Mouse (Mus musculus): ENCODE data around the gene Iqch. TPM values are rescaled to one million over a fixed set of nuclear protein-coding genes. Genes with fewer than 3 reads are reported as not detected.

Gene Iqch
- total and polyA plus RNA-seq, 2 experiments, result 0.06 to 0.28 TPM

GRCm38 (mm10) chr9:63596660-63597059, 5.6 kb downstream of the Iqch start:
- Histone ChIP-seq H3K79me2 (ENCODE audit: control insufficient read depth, insufficient read depth, low read length) (no peaks in the 10 kb centered on the region), H3K36me3 (ENCODE audit: control insufficient read depth, insufficient read depth, low read length) (no peaks in the 10 kb centered on the region), H3K4me3 (ENCODE audit: insufficient read depth, low read depth, low read length) (no peak overlapping the region), H3K27ac (replicated peaks; ENCODE audit: insufficient read depth, low read depth, low read length) (no peak overlapping the region), H3K27me3 (ENCODE audit: control insufficient read depth, insufficient read depth, low read length) (no peaks in the 10 kb centered on the region), H3K4me1 (ENCODE audit: control insufficient read depth, insufficient read depth, low read length) (no peaks in the 10 kb centered on the region), H3K9ac (ENCODE audit: low read depth, low read length) (no peak overlapping the region)
- 53% methylated on average over 9 of the region's 9 CpGs for WGBS
- DNase-seq (ENCODE audit: extremely low read depth, low read depth, low spot score), result peak; percentile 56
- TF ChIP-seq CTCF (IDR thresholded peaks at IDR 0.05; ENCODE audit: low read depth, low read length) (no peak), POLR2A (IDR thresholded peaks at IDR 0.05; ENCODE audit: extremely low read depth, insufficient read depth, low read length) (no peak)

- 93% methylated on average over 8 of the region's 8 CpGs for WGBS
- Histone ChIP-seq H3K4me1 (ENCODE audit: control insufficient read depth, insufficient read depth, low read length) (peaks cover 2% of the 10 kb centered on the region; the same call in 1 of the 2 replicates), H3K27me3 (ENCODE audit: control insufficient read depth, insufficient read depth, low read length) (no peaks in the 10 kb centered on the region), H3K79me2 (ENCODE audit: control insufficient read depth, insufficient read depth, low read length) (no peaks in the 10 kb centered on the region), H3K27ac (replicated peaks; ENCODE audit: insufficient read depth, low read depth, low read length) (no peak overlapping the region), H3K36me3 (ENCODE audit: control insufficient read depth, insufficient read depth, low read length) (no peaks in the 10 kb centered on the region), H3K4me3 (ENCODE audit: insufficient read depth, low read depth, low read length) (no peak overlapping the region), H3K9ac (ENCODE audit: low read depth, low read length) (no peak overlapping the region)
- TF ChIP-seq CTCF (IDR thresholded peaks at IDR 0.05; ENCODE audit: low read depth, low read length) (no peak), POLR2A (IDR thresholded peaks at IDR 0.05; ENCODE audit: extremely low read depth, insufficient read depth, low read length) (no peak)
- DNase-seq (ENCODE audit: extremely low read depth, low read depth, low spot score), result no peak
Observed at GRCm38 (mm10) chr9:63595652-63596051, 6.6 kb downstream of the Iqch start.

GRCm38 (mm10) chr9:63595032-63595431, 7.3 kb downstream of the Iqch start:
- no peak for DNase-seq (ENCODE audit: extremely low read depth, low read depth, low spot score)

DNA sequence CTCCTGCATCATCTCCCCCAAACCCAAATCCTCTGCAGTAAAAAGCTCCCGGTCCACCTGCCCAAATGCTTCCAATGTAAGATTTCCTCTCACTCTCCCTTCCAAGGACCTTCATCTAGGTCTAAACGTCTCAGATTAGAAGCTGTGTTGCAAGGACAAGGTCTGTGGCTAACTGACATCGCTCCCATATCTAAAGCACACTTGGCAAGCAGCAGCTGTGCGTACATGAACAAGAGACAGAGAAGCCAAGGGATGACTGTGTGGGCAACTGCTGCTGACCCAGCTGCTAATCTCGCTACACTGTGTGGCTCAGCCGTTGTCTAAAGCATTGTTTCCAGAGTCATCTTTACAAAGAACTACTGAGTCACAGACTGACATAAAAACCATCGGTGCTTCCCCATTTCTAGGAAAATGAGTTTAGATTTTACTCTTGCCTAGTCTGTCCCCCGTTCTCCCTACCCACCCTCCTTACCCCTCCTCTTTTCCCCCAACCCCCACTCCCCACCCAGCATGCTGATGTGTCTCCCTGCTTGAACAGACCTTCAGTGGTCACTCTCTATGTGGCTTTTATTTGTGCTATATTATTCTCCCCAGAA, 10.5 kb downstream of the Iqch start:
- H3K9ac ChIP-seq (ENCODE audit: low read depth, low read length), result no peak overlapping the region
- H3K79me2 ChIP-seq (ENCODE audit: control insufficient read depth, insufficient read depth, low read length), result no peaks in the 10 kb centered on the region
- no peak overlapping the region for H3K4me3 ChIP-seq (ENCODE audit: insufficient read depth, low read depth, low read length)
- no peak overlapping the region for H3K27ac ChIP-seq (replicated peaks; ENCODE audit: insufficient read depth, low read depth, low read length)
- TF ChIP-seq CTCF (IDR thresholded peaks at IDR 0.05; ENCODE audit: low read depth, low read length), result no peak
- no peak for TF ChIP-seq POLR2A (IDR thresholded peaks at IDR 0.05; ENCODE audit: extremely low read depth, insufficient read depth, low read length)
- DNase-seq (ENCODE audit: extremely low read depth, low read depth, low spot score), result no peak
- no peaks in the 10 kb centered on the region for H3K36me3 ChIP-seq (ENCODE audit: control insufficient read depth, insufficient read depth, low read length)
- peaks cover 3% of the 10 kb centered on the region; the same call in 1 of the 2 replicates for H3K4me1 ChIP-seq (ENCODE audit: control insufficient read depth, insufficient read depth, low read length)
- H3K27me3 ChIP-seq (ENCODE audit: control insufficient read depth, insufficient read depth, low read length), result no peaks in the 10 kb centered on the region
- 88% methylated on average over 8 of the region's 8 CpGs for WGBS

More at GRCm38 (mm10) chr9:63595032-63595431, 7.3 kb downstream of the Iqch start:
- no peaks in the 10 kb centered on the region for H3K79me2 ChIP-seq (ENCODE audit: control insufficient read depth, insufficient read depth, low read length)
- H3K4me3 ChIP-seq (ENCODE audit: insufficient read depth, low read depth, low read length), result no peak overlapping the region
- H3K36me3 ChIP-seq (ENCODE audit: control insufficient read depth, insufficient read depth, low read length), result no peaks in the 10 kb centered on the region
- H3K27me3 ChIP-seq (ENCODE audit: control insufficient read depth, insufficient read depth, low read length), result no peaks in the 10 kb centered on the region
- no peak for TF ChIP-seq POLR2A (IDR thresholded peaks at IDR 0.05; ENCODE audit: extremely low read depth, insufficient read depth, low read length)
- TF ChIP-seq CTCF (IDR thresholded peaks at IDR 0.05; ENCODE audit: low read depth, low read length), result no peak
- peaks cover 3% of the 10 kb centered on the region; the same call in 1 of the 2 replicates for H3K4me1 ChIP-seq (ENCODE audit: control insufficient read depth, insufficient read depth, low read length)
- WGBS, result 100% methylated on average over 1 of the region's 1 CpGs
- H3K9ac ChIP-seq (ENCODE audit: low read depth, low read length), result no peak overlapping the region
- no peak overlapping the region for H3K27ac ChIP-seq (replicated peaks; ENCODE audit: insufficient read depth, low read depth, low read length)

- Histone ChIP-seq H3K27me3 (ENCODE audit: control insufficient read depth, insufficient read depth, low read length) (no peaks in the 10 kb centered on the region), H3K4me3 (ENCODE audit: insufficient read depth, low read depth, low read length) (no peak overlapping the region), H3K79me2 (ENCODE audit: control insufficient read depth, insufficient read depth, low read length) (no peaks in the 10 kb centered on the region), H3K36me3 (ENCODE audit: control insufficient read depth, insufficient read depth, low read length) (no peaks in the 10 kb centered on the region), H3K4me1 (ENCODE audit: control insufficient read depth, insufficient read depth, low read length) (peaks cover 3% of the 10 kb centered on the region; the same call in 1 of the 2 replicates), H3K9ac (ENCODE audit: low read depth, low read length) (no peak overlapping the region), H3K27ac (replicated peaks; ENCODE audit: insufficient read depth, low read depth, low read length) (no peak overlapping the region)
- TF ChIP-seq POLR2A (IDR thresholded peaks at IDR 0.05; ENCODE audit: extremely low read depth, insufficient read depth, low read length) (no peak), CTCF (IDR thresholded peaks at IDR 0.05; ENCODE audit: low read depth, low read length) (no peak)
- 31% methylated on average over 4 of the region's 4 CpGs for WGBS
- peak; percentile 79 for DNase-seq (ENCODE audit: extremely low read depth, low read depth, low spot score)
Observed at GRCm38 (mm10) chr9:63590592-63590991, 11.7 kb downstream of the Iqch start.

DNA sequence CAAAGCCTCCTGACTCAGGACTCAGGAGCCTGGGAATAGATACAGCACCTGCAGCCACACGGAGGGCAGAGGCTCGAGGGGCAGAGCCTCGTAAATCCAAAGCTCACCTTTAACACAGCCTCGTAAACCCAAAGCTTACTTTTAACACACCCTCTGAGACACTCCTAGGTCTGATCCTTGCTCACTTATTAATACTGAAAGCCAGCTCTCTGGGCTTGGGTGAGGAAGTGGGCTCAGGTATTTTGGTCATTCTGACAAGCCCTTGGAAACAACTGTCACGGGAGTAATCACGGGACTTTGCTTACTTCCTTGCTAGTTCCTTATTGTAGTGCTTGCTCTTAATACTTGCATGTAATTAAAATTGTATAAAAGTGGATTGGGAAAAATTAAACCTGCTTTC, 13.1 kb downstream of the Iqch start:
- TF ChIP-seq CTCF (IDR thresholded peaks at IDR 0.05; ENCODE audit: low read depth, low read length), result no peak
- Histone ChIP-seq H3K27ac (replicated peaks; ENCODE audit: insufficient read depth, low read depth, low read length) (no peak overlapping the region), H3K4me3 (ENCODE audit: insufficient read depth, low read depth, low read length) (no peak overlapping the region), H3K9ac (ENCODE audit: low read depth, low read length) (no peak overlapping the region), H3K36me3 (ENCODE audit: control insufficient read depth, insufficient read depth, low read length) (no peaks in the 10 kb centered on the region), H3K27me3 (ENCODE audit: control insufficient read depth, insufficient read depth, low read length) (no peaks in the 10 kb centered on the region), H3K4me1 (ENCODE audit: control insufficient read depth, insufficient read depth, low read length) (peaks cover 3% of the 10 kb centered on the region; the same call in 1 of the 2 replicates), H3K79me2 (ENCODE audit: control insufficient read depth, insufficient read depth, low read length) (no peaks in the 10 kb centered on the region)
- 86% methylated on average over 6 of the region's 6 CpGs for WGBS
- DNase-seq (ENCODE audit: extremely low read depth, low read depth, low spot score), result no peak

Data from liver, adult 2 months (tissue).